Mouse (Mus musculus) embryonic facial prominence, embryonic 10.5 days (tissue): ENCODE results near the gene Gm1043. TPM values are rescaled to one million over a fixed set of nuclear protein-coding genes. Genes with fewer than 3 reads are reported as not detected.

ENCODE experiments used
- DNase-seq: peaks from one replicate; pipeline ENCODE4 v3.0.0-alpha.2; 2017; ENCODE audit warnings: low spot score
- H3K27ac ChIP-seq: fragments of 300-500 bp; sonication (generic); replicated peaks from 2 replicates; pipeline ENCODE4 v1.5.1; 2016; ENCODE audit warnings: mild to moderate bottlenecking
- H3K27me3 ChIP-seq: fragments of 300-500 bp; sonication (generic); replicated peaks from 2 replicates; pipeline ENCODE4 v1.6.1; 2016; ENCODE audit warnings: low read depth, mild to moderate bottlenecking; ENCODE audit not compliant: poor library complexity, severe bottlenecking
- H3K36me3 ChIP-seq: fragments of 300-500 bp; sonication (generic); replicated peaks from 2 replicates; pipeline ENCODE4 v1.6.1; 2016; ENCODE audit warnings: mild to moderate bottlenecking, moderate library complexity
- H3K4me1 ChIP-seq: fragments of 300-500 bp; sonication (generic); 2 replicates; pipeline ENCODE4 v1.6.1; 2016
- H3K4me3 ChIP-seq: fragments of 300-500 bp; sonication (generic); 2 replicates; pipeline ENCODE4 v1.5.1; 2016; ENCODE audit warnings: mild to moderate bottlenecking, moderate library complexity
- H3K9me3 ChIP-seq: fragments of 300-500 bp; sonication (generic); 2 replicates; pipeline ENCODE4 v1.6.1; 2016; ENCODE audit warnings: mild to moderate bottlenecking
- WGBS: fragments of 180-500 bp; shearing (Covaris S2); methylation state at CpG from one replicate; pipeline ENCODE4 v1.1.7; 2016; 5-methylcytosine and 5-hydroxymethylcytosine counted together
- polyA plus RNA-seq: library from polyadenylated mRNA; unstranded; fragments of >200 nt; fragmentation: Nextera tagmentation; extraction: Ambion mirVana; gene quantifications from 2 replicates; pipeline ENCODE4 v1.2.1, GENCODE M21; 2016

The Gm1043 gene
- polyA plus RNA-seq, 1 experiment from 2014 or later = not detected

DNA sequence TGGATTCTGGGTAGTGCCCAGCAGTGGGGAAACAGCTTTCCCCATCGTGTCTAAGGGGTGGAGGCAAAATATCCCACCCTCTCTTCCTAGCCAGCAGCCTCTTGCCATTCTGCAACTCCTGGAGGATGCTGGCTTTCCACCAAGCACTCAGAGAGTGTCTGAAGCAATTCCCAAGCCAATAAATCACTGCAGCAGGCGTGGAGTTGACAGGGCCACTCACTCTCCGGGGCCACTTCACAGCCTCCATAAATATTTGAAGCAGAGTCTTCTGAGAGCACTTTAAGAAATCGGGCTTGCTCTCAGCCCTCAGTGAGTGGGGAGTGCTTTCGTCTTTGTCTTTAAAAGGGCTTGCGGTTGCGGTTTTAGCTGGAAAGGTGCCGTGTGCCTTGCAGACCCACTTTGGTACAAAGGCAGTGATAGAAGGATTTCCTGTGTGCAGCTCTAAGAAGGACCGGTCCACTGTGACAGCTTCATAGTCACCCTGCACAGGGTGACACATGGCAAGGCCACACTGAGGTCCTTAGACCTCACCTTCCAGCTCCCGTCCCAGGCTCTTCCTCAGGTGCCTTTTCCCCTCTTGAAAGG, 111.6 kb downstream of the Gm1043 start:
- no peaks in the 10 kb centered on the region for H3K9me3 ChIP-seq
- no peaks in the 10 kb centered on the region for H3K27me3 ChIP-seq
- H3K36me3 ChIP-seq = no peaks in the 10 kb centered on the region
- WGBS = 76% methylated on average over 10 of the region's 10 CpGs
- H3K4me3 ChIP-seq = no peak overlapping the region
- H3K27ac ChIP-seq = no peak overlapping the region
- peaks cover 13% of the 10 kb centered on the region for H3K4me1 ChIP-seq
- no peak for DNase-seq

GRCm38 (mm10) chr5:37197423-37197822, 112.3 kb downstream of the Gm1043 start:
- H3K9me3 ChIP-seq = no peaks in the 10 kb centered on the region
- H3K27ac ChIP-seq = no peak overlapping the region
- DNase-seq = no peak
- H3K27me3 ChIP-seq = no peaks in the 10 kb centered on the region
- H3K4me3 ChIP-seq = no peak overlapping the region
- no peaks in the 10 kb centered on the region for H3K36me3 ChIP-seq
- peaks cover 18% of the 10 kb centered on the region for H3K4me1 ChIP-seq
- WGBS = 82% methylated on average over 3 of the region's 3 CpGs

DNA sequence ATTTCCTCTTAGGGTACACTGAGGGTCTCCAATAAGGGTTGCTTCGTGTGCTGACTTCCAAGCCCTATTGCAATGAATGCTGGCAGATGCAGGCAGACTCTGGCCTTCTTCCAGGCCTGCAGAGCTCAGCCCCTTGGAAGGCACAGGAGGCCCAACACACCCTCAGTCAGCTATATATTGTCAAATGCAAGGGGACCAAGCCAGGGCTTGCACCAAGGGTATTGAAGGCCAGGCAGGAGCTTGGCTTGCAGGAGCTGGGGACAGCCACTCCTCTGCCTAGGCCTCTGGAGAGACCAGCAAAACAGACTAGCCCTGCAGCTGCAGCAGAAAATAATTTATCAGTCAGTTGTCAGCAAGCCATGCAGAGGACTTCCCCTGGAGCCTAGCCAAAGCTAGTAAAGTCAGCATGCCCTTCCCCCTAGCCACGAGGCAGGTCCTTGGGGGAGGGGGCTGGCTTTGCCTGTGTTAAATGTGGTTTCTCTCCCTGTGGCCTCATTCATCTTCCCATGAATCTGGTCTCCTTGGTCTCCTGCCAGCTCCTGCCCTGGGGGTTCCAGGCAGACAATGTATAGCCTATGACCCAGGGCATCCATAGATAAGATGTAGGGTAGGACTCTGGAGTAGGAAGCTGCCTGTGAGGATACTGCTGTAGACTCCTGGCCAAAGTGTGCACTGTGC, 113.0 kb downstream of the Gm1043 start:
- H3K27ac ChIP-seq = 0 out of 2 replicates have a peak overlapping the region, but pooled peaks have one; percentile 15
- H3K4me1 ChIP-seq = peaks cover 23% of the 10 kb centered on the region
- H3K9me3 ChIP-seq = no peaks in the 10 kb centered on the region
- WGBS = 47% methylated on average over 2 of the region's 2 CpGs
- no peaks in the 10 kb centered on the region for H3K36me3 ChIP-seq
- no peak overlapping the region for H3K4me3 ChIP-seq
- no peaks in the 10 kb centered on the region for H3K27me3 ChIP-seq
- DNase-seq = peak; percentile 13

GRCm38 (mm10) chr5:37202285-37202684, 117.1 kb downstream of the Gm1043 start:
- H3K4me1 ChIP-seq = peaks cover 23% of the 10 kb centered on the region
- WGBS = 29% methylated on average over 1 of the region's 1 CpGs

DNA sequence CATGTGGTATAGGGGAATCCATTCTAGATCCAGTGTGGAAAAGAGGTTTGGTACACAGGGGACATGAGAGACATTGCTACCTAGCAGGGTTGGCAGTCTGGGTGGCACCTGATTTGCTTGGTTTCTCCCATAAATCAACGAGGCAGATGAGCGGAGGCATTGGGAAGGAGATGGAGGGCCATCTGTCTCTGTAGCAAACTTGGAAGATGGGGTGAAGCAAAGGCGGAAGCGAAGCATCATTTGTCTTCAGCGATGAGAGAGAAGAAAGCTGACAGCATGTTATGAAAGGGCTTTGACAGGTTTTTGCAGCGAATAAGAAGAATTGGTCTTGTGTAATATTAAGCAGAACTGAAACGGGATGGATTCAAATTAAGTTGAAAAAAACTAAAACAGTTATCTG, 119.7 kb downstream of the Gm1043 start:
- H3K27me3 ChIP-seq = no peaks in the 10 kb centered on the region
- peaks cover 9% of the 10 kb centered on the region for H3K4me1 ChIP-seq
- H3K4me3 ChIP-seq = no peak overlapping the region
- WGBS = 90% methylated on average over 7 of the region's 7 CpGs
- no peak overlapping the region for H3K27ac ChIP-seq
- no peak for DNase-seq
- H3K36me3 ChIP-seq = no peaks in the 10 kb centered on the region
- no peaks in the 10 kb centered on the region for H3K9me3 ChIP-seq

More at GRCm38 (mm10) chr5:37202285-37202684, 117.1 kb downstream of the Gm1043 start:
- Histone ChIP-seq H3K27ac (no peak overlapping the region), H3K4me3 (no peak overlapping the region), H3K27me3 (no peaks in the 10 kb centered on the region), H3K36me3 (no peaks in the 10 kb centered on the region), H3K9me3 (no peaks in the 10 kb centered on the region)
- DNase-seq = peak; percentile 18

DNA sequence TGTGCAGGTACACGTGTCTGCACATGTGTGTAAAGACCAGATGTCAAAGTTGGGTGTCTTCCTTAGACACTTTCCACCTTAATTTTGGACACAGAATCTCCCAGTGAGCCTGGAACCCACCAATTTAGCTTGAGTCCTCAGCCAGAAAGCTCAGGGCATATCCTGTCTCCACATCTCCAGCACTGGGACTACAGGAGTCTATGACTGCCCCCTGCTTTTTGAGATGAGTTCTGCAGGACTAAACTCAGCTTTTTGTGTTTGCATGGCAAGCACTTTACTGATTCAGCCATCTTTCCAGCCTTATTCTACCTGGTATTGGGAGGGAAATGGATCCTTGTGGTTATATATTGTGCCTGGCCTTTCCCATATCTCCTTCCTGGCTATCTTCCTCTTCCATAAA, 120.2 kb downstream of the Gm1043 start:
- H3K4me3 ChIP-seq = no peak overlapping the region
- no peaks in the 10 kb centered on the region for H3K9me3 ChIP-seq
- 74% methylated on average over 1 of the region's 1 CpGs for WGBS
- H3K36me3 ChIP-seq = no peaks in the 10 kb centered on the region
- no peaks in the 10 kb centered on the region for H3K27me3 ChIP-seq
- peaks cover 9% of the 10 kb centered on the region for H3K4me1 ChIP-seq
- no peak for DNase-seq
- no peak overlapping the region for H3K27ac ChIP-seq

GRCm38 (mm10) chr5:37206364-37206763, 121.2 kb downstream of the Gm1043 start:
- no peaks in the 10 kb centered on the region for H3K27me3 ChIP-seq
- H3K9me3 ChIP-seq = no peaks in the 10 kb centered on the region
- peaks cover 9% of the 10 kb centered on the region for H3K4me1 ChIP-seq
- H3K27ac ChIP-seq = no peak overlapping the region
- 71% methylated on average over 2 of the region's 2 CpGs for WGBS
- H3K4me3 ChIP-seq = no peak overlapping the region
- DNase-seq = no peak
- no peaks in the 10 kb centered on the region for H3K36me3 ChIP-seq

- WGBS = 92% methylated on average over 9 of the region's 9 CpGs
- Histone ChIP-seq H3K27ac (no peak overlapping the region), H3K36me3 (no peaks in the 10 kb centered on the region), H3K4me1 (no peaks in the 10 kb centered on the region), H3K27me3 (no peaks in the 10 kb centered on the region), H3K4me3 (no peak overlapping the region), H3K9me3 (no peaks in the 10 kb centered on the region)
- no peak for DNase-seq
These were observed 128.0 kb downstream of the Gm1043 start for GRCm38 (mm10) chr5:37212938-37213708.

DNA sequence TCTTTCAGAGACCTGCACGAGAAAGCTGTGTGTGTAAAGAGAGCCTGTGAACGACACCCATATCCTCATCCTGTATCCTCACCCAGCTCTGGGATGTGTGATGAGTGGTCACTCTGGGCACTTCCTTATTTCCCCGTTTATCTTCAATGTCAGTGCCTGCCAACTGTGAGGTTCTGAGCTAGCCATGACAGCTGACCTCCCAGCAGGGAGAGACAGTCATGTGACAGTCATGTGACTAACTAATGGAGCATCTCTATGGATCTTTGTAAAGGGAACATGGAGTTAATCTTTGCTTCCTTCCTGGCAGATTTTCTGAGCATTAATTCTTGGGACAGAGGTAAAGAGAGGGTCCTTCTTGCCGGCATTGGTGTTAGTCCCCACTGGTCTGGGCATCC, 128.5 kb downstream of the Gm1043 start:
- Histone ChIP-seq H3K4me3 (no peak overlapping the region), H3K36me3 (no peaks in the 10 kb centered on the region), H3K27ac (no peak overlapping the region), H3K4me1 (no peaks in the 10 kb centered on the region), H3K27me3 (no peaks in the 10 kb centered on the region), H3K9me3 (no peaks in the 10 kb centered on the region)
- no peak for DNase-seq
- WGBS = 80% methylated on average over 4 of the region's 4 CpGs

- 92% methylated on average over 6 of the region's 6 CpGs for WGBS
- H3K4me1 ChIP-seq = 0 out of 2 replicates have a peak, but pooled peaks cover 1% of the 10 kb centered on the region
- no peak overlapping the region for H3K27ac ChIP-seq
- no peaks in the 10 kb centered on the region for H3K9me3 ChIP-seq
- no peaks in the 10 kb centered on the region for H3K27me3 ChIP-seq
- H3K36me3 ChIP-seq = no peaks in the 10 kb centered on the region
- DNase-seq = no peak
- no peak overlapping the region for H3K4me3 ChIP-seq
These were observed 129.4 kb downstream of the Gm1043 start for GRCm38 (mm10) chr5:37214614-37215013.

DNA sequence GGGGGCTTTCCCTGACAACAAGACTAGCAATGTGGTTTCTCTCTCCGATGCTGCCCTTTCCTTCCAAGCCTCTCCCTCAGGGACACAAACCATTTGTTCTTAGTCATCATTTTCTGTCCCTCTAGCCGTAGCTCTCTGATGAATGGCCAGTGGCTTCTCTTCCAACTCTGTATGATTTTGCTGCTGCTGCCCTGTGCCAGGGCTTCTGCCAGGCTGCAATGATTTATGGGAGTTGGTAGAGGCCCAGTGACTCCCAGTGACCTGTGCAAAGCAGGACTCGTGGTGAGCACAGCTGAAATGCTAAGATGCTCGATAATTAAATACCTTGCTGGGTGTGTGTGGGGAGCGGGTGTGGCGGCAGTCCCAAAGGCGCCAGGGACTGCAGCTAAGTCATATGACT, 130.1 kb downstream of the Gm1043 start:
- Histone ChIP-seq H3K27me3 (no peaks in the 10 kb centered on the region), H3K4me1 (0 out of 2 replicates have a peak, but pooled peaks cover 2% of the 10 kb centered on the region), H3K9me3 (no peaks in the 10 kb centered on the region), H3K36me3 (no peaks in the 10 kb centered on the region), H3K27ac (no peak overlapping the region), H3K4me3 (no peak overlapping the region)
- WGBS = 90% methylated on average over 7 of the region's 7 CpGs
- no peak for DNase-seq

DNA sequence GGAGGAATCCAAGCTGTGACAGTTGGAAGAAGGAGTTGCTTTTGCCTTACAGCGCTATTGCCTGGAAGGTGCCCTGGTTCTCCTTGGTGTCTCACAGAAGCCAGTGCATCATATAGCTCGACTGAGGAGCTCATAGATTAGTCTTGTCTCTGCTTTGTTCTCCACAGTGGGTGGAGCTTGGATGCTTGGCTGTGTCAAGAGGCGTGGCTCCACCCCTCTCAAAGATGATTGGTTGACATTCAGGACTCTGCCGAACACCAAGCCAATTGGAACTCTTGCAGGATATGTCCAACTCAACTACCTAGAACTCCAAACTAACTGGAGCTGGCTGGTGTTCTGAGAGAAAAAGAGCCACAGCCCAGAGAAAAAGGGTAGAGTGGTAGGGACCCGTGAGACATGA, 134.4 kb downstream of the Gm1043 start:
- 43% methylated on average over 5 of the region's 5 CpGs for WGBS
- Histone ChIP-seq H3K27me3 (no peaks in the 10 kb centered on the region), H3K4me1 (peaks cover 2% of the 10 kb centered on the region; the same call in 1 of the 2 replicates), H3K36me3 (no peaks in the 10 kb centered on the region), H3K9me3 (no peaks in the 10 kb centered on the region), H3K27ac (no peak overlapping the region), H3K4me3 (no peak overlapping the region)
- DNase-seq = peak; percentile 13
